Comparison of ENCODE assay signal across 35 mouse cellular contexts in the genomic region with DNA sequence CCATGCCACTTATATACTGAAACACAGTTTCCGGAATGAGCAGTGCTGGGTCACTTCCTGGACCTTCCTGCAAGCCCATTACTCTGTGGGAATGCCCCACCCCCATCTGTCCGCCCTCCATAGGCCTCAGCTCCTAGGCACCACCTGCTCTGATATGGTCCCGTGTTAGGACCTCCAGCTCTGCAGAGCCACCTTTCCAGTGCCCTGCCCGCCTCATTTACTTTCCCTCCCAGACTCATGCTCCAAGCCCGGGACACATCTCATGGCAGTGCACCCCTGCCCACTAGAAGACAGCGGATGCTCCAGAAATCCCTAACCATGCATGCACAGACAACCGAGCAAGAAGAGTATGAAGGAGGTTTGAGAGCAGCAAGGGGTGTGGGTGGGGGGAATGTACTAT. TPM values are rescaled to one million over a fixed set of nuclear protein-coding genes. Genes with fewer than 3 reads are reported as not detected.
DNase-seq lines count a peak whose midpoint lies in the region; ATAC-seq and TF ChIP-seq lines count a peak whose summit lies in the region.
"Had no signal": no experiment of that assay in that cellular context is flagged by ENCODE, and none has a peak within 500 bp of the region (broad histone marks: within the 10 kb centered on the region; RNA-seq: fewer than 3 reads in every experiment).

No protein-coding gene starts in this region.

- intact Hi-C loops in heart, adult 2 months (cut with DNase I), result no loop called here

- TF ChIP-seq POLR2A in heart, adult 2 months (IDR thresholded peaks at IDR 0.05; ENCODE audit: insufficient read depth, low read depth, low read length), result no peak
- TF ChIP-seq POLR2A in liver, adult 2 months (IDR thresholded peaks at IDR 0.05; ENCODE audit: extremely low read depth, insufficient read depth, low read length), result no peak

- DNase-seq in heart, adult 2 months, result no peak
- DNase-seq in liver, adult 2 months (ENCODE audit: extremely low read depth, low read depth, low spot score), result peak; percentile 33
- DNase-seq in liver, postnatal 0 days, result no peak
- DNase-seq in brain, adult 2 months (ENCODE audit: low read depth, low spot score), result peak; percentile 40
- DNase-seq in thymus, postnatal 10 days (ENCODE audit: low spot score in 2 of 2), result no peak
- no peak for DNase-seq in ovary, postnatal 14 days (ENCODE audit: low spot score)
- DNase-seq: adrenal gland, adult 2 months; B cell, adult 2 months; cerebellum, adult 8-10 months; cerebellum, postnatal 25 days; forebrain, postnatal 0 days; heart, postnatal 36 days; kidney, postnatal 10 days; layer of hippocampus, adult 9-11 months; liver, embryonic 13.5 days; lung, embryonic 14.5 days; lung, postnatal 14 days; thymus, postnatal 14 days had no signal

- H3K4me3 ChIP-seq in heart, embryonic 13.5 days, result no peak overlapping the region
- no peak overlapping the region for H3K4me3 ChIP-seq in heart, adult 2 months
- no peak overlapping the region for H3K4me3 ChIP-seq in liver, adult 2 months (ENCODE audit: insufficient read depth, low read depth, low read length)
- no peak overlapping the region for H3K4me3 ChIP-seq in liver, postnatal 0 days (ENCODE audit: low read depth, low read length)
- no peak overlapping the region for H3K4me3 ChIP-seq in embryonic facial prominence, embryonic 12.5 days
- H3K4me3 ChIP-seq: hindbrain, embryonic 12.5 days; liver, embryonic 13.5 days; myocyte; neural tube, embryonic 12.5 days; stomach, embryonic 15.5 days had no signal

- peaks cover 4% of the 10 kb centered on the region; the same call in 1 of the 2 replicates for H3K36me3 ChIP-seq in heart, embryonic 13.5 days
- H3K36me3 ChIP-seq in heart, adult 2 months (ENCODE audit: control insufficient read depth, insufficient read depth, low read length), result no peaks in the 10 kb centered on the region
- H3K36me3 ChIP-seq in liver, adult 2 months (ENCODE audit: control insufficient read depth, insufficient read depth, low read length), result peaks cover 34% of the 10 kb centered on the region
- peaks cover 15% of the 10 kb centered on the region for H3K36me3 ChIP-seq in liver, postnatal 0 days (replicated peaks; ENCODE audit: insufficient read depth, low read length)
- peaks cover 37% of the 10 kb centered on the region for H3K36me3 ChIP-seq in embryonic facial prominence, embryonic 12.5 days
- H3K36me3 ChIP-seq: hindbrain, embryonic 12.5 days; neural tube, embryonic 12.5 days; stomach, embryonic 15.5 days had no signal

- peak overlapping the region; percentile 53; the same call in 1 of the 2 replicates for H3K9ac ChIP-seq in heart, embryonic 13.5 days
- no peak overlapping the region for H3K9ac ChIP-seq in heart, adult 2 months (ENCODE audit: low read depth, low read length)
- H3K9ac ChIP-seq in liver, adult 2 months (ENCODE audit: low read depth, low read length), result peak overlapping the region; percentile 71
- no peak overlapping the region for H3K9ac ChIP-seq in liver, postnatal 0 days (replicated peaks)
- H3K9ac ChIP-seq in embryonic facial prominence, embryonic 12.5 days, result no peak overlapping the region
- H3K9ac ChIP-seq: forebrain, postnatal 0 days; hindbrain, embryonic 12.5 days; lung, embryonic 14.5 days; neural tube, embryonic 12.5 days; stomach, embryonic 15.5 days had no signal

- WGBS in heart, embryonic 13.5 days, result 74% methylated on average over 7 of the region's 7 CpGs
- WGBS in heart, adult 2 months, result 81% methylated on average over 7 of the region's 7 CpGs
- 75% methylated on average over 7 of the region's 7 CpGs for WGBS in liver, adult 2 months
- WGBS in liver, postnatal 0 days (ENCODE audit: insufficient replicate concordance), result 79% methylated on average over 7 of the region's 7 CpGs
- 91% methylated on average over 7 of the region's 7 CpGs for WGBS in embryonic facial prominence, embryonic 12.5 days

- H3K9me3 ChIP-seq in heart, embryonic 13.5 days, result no peaks in the 10 kb centered on the region
- H3K9me3 ChIP-seq in liver, postnatal 0 days (ENCODE audit: low read length), result no peaks in the 10 kb centered on the region
- H3K9me3 ChIP-seq in embryonic facial prominence, embryonic 12.5 days, result no peaks in the 10 kb centered on the region
- H3K9me3 ChIP-seq: hindbrain, embryonic 12.5 days; liver, embryonic 13.5 days; neural tube, embryonic 12.5 days; stomach, embryonic 15.5 days had no signal

- no peaks in the 10 kb centered on the region for H3K79me2 ChIP-seq in heart, adult 2 months (replicated peaks; ENCODE audit: control insufficient read depth, insufficient read depth, low read length)
- H3K79me2 ChIP-seq in liver, adult 2 months (ENCODE audit: control insufficient read depth, insufficient read depth, low read length), result peaks cover 26% of the 10 kb centered on the region; the same call in 1 of the 2 replicates

- H3K4me1 ChIP-seq in heart, embryonic 13.5 days, result peaks cover 78% of the 10 kb centered on the region
- H3K4me1 ChIP-seq in heart, adult 2 months (ENCODE audit: control insufficient read depth, insufficient read depth, low read length), result peaks cover 21% of the 10 kb centered on the region
- peaks cover 76% of the 10 kb centered on the region for H3K4me1 ChIP-seq in liver, adult 2 months (ENCODE audit: control insufficient read depth, insufficient read depth, low read length)
- H3K4me1 ChIP-seq in liver, postnatal 0 days (ENCODE audit: insufficient read depth), result peaks cover 75% of the 10 kb centered on the region
- peaks cover 69% of the 10 kb centered on the region for H3K4me1 ChIP-seq in embryonic facial prominence, embryonic 12.5 days

- H3K27me3 ChIP-seq in heart, embryonic 13.5 days (replicated peaks), result no peaks in the 10 kb centered on the region
- no peaks in the 10 kb centered on the region for H3K27me3 ChIP-seq in heart, adult 2 months (ENCODE audit: control insufficient read depth, insufficient read depth, low read length)
- H3K27me3 ChIP-seq in liver, adult 2 months (ENCODE audit: control insufficient read depth, insufficient read depth, low read length), result no peaks in the 10 kb centered on the region
- H3K27me3 ChIP-seq in liver, postnatal 0 days (ENCODE audit: insufficient read depth, low read length), result no peaks in the 10 kb centered on the region
- no peaks in the 10 kb centered on the region for H3K27me3 ChIP-seq in embryonic facial prominence, embryonic 12.5 days
- H3K27me3 ChIP-seq: hindbrain, embryonic 12.5 days; liver, embryonic 13.5 days; neural tube, embryonic 12.5 days; stomach, embryonic 15.5 days had no signal

- TF ChIP-seq CTCF in heart, adult 2 months (IDR thresholded peaks at IDR 0.05), result no peak
- no peak for TF ChIP-seq CTCF in liver, adult 2 months (IDR thresholded peaks at IDR 0.05; ENCODE audit: low read depth, low read length)
- TF ChIP-seq CTCF in liver, postnatal 0 days (IDR thresholded peaks at IDR 0.05; ENCODE audit: low read depth), result no peak

- no peak for TF ChIP-seq EP300 in heart, adult 2 months (IDR thresholded peaks at IDR 0.05; ENCODE audit: insufficient read depth, low read depth, low read length)
- no peak for TF ChIP-seq EP300 in liver, postnatal 0 days (IDR thresholded peaks at IDR 0.05; ENCODE audit: low read depth)

- no peak for ATAC-seq in heart, embryonic 13.5 days (ENCODE audit: extremely low read depth, insufficient number of reproducible peaks, low FRiP score, low TSS enrichment)
- no peak for ATAC-seq in liver, postnatal 0 days
- ATAC-seq in embryonic facial prominence, embryonic 12.5 days (ENCODE audit: insufficient number of reproducible peaks, insufficient read depth, low FRiP score, low TSS enrichment), result no peak
- ATAC-seq: activated CD4-positive, CD25-positive, alpha-beta regulatory T cell, adult 4 months; forebrain, postnatal 0 days; hindbrain, postnatal 0 days; intestine, embryonic 16.5 days; midbrain, embryonic 16.5 days had no signal

- H3K27ac ChIP-seq in heart, embryonic 13.5 days (replicated peaks), result no peak overlapping the region
- no peak overlapping the region for H3K27ac ChIP-seq in heart, adult 2 months
- peak overlapping the region; percentile 89 for H3K27ac ChIP-seq in liver, adult 2 months (replicated peaks; ENCODE audit: insufficient read depth, low read depth, low read length)
- no peak overlapping the region for H3K27ac ChIP-seq in liver, postnatal 0 days (ENCODE audit: low read depth)
- H3K27ac ChIP-seq in embryonic facial prominence, embryonic 12.5 days, result 0 out of 2 replicates have a peak overlapping the region, but pooled peaks have one; percentile 50
- H3K27ac ChIP-seq: hindbrain, embryonic 12.5 days; hindbrain, postnatal 0 days; neural tube, embryonic 12.5 days had no signal

- H3K4me2 ChIP-seq in heart, embryonic 13.5 days, result no peak overlapping the region
- H3K4me2 ChIP-seq in liver, postnatal 0 days (ENCODE audit: low read depth, low read length), result no peak overlapping the region
- no peak overlapping the region for H3K4me2 ChIP-seq in embryonic facial prominence, embryonic 12.5 days (replicated peaks)
- H3K4me2 ChIP-seq: hindbrain, embryonic 12.5 days; liver, embryonic 13.5 days; lung, embryonic 14.5 days; midbrain, embryonic 11.5 days; neural tube, embryonic 12.5 days; stomach, embryonic 15.5 days had no signal

RNA-seq across cellular contexts. Expression of gene Oaf, which starts 9.7 kb away (rescaled TPM):
- polyA plus RNA-seq in heart, embryonic 13.5 days (2015; fragmentation: Nextera tagmentation; extraction: Ambion mirVana), result 28.0 and 29.7 TPM in 2 replicates
- 10 to 100 TPM in 1 of 2 experiments, 1 to 10 TPM in 1; 6.8 to 11.8 TPM for total RNA-seq in heart, adult 2 months (2021)
- polyA plus RNA-seq in heart, adult 2 months (2012; rRNA removed), result 15.1 and 24.0 TPM in 2 replicates
- 237 and 289 TPM in 2 replicates for total RNA-seq in liver, adult 2 months (2014; rRNA removed)
- polyA plus RNA-seq in liver, adult 2 months (2012; rRNA removed), result 243 and 326 TPM in 2 replicates
- polyA plus RNA-seq in liver, postnatal 0 days (2015; fragmentation: Nextera tagmentation; extraction: Ambion mirVana), result 59.3 and 70.0 TPM in 2 replicates
- 89.3 and 106 TPM in 2 replicates for polyA plus RNA-seq in embryonic facial prominence, embryonic 12.5 days (2016; fragmentation: Nextera tagmentation; extraction: Ambion mirVana)

RNA-seq across cellular contexts. Expression of gene Pou2f3, which starts 19.8 kb away (rescaled TPM):
- polyA plus RNA-seq in heart, embryonic 13.5 days (2015; fragmentation: Nextera tagmentation; extraction: Ambion mirVana), result not detected in 2 replicates
- total RNA-seq in heart, adult 2 months (2021), result not detected
- polyA plus RNA-seq in heart, adult 2 months (2012; rRNA removed), result 0.14 and 0.23 TPM in 2 replicates
- total RNA-seq in liver, adult 2 months (2014; rRNA removed), result not detected in 2 replicates
- polyA plus RNA-seq in liver, adult 2 months (2012; rRNA removed), result not detected in 2 replicates
- 0.05 TPM in 1 of 2 replicates, not detected in the other for polyA plus RNA-seq in liver, postnatal 0 days (2015; fragmentation: Nextera tagmentation; extraction: Ambion mirVana)
- 0.18 TPM in 1 of 2 replicates, not detected in the other for polyA plus RNA-seq in embryonic facial prominence, embryonic 12.5 days (2016; fragmentation: Nextera tagmentation; extraction: Ambion mirVana)
- total RNA-seq: adrenal gland, adult 2 months; forebrain, postnatal 0 days; gastrocnemius, adult 8-10 months; left cerebral cortex, postnatal 10 days; megakaryocyte progenitor cell, adult 5-6 weeks had no signal
- polyA plus RNA-seq: activated CD4-positive, CD25-positive, alpha-beta regulatory T cell, adult 4 months; adrenal gland, adult 2 months; embryonic facial prominence, embryonic 11.5 days; forebrain, embryonic 11.5 days; forebrain, postnatal 0 days; hindbrain, embryonic 12.5 days; limb, embryonic 11.5 days; liver, embryonic 13.5 days; midbrain, embryonic 11.5 days; midbrain, embryonic 16.5 days; myocyte; neural tube, embryonic 12.5 days had no signal

Comparison
In these comparisons a context has a peak if more than half of its experiments do, and no peak if none do; other contexts are left out.
1. H3K27ac ChIP-seq: peak in liver, adult 2 months (single experiment) and embryonic facial prominence, embryonic 12.5 days (single experiment); none in heart, embryonic 13.5 days (single experiment), heart, adult 2 months (single experiment) and liver, postnatal 0 days (single experiment).
2. H3K9ac ChIP-seq: peak in heart, embryonic 13.5 days (single experiment) and liver, adult 2 months (single experiment); none in heart, adult 2 months (single experiment), liver, postnatal 0 days (single experiment) and embryonic facial prominence, embryonic 12.5 days (single experiment).
3. DNase-seq: peak in liver, adult 2 months (single experiment) and brain, adult 2 months (single experiment); none in heart, adult 2 months (0 of 2), liver, postnatal 0 days (single experiment), thymus, postnatal 10 days (0 of 2) and ovary, postnatal 14 days (single experiment).